Mouse (Mus musculus) liver, adult 2 months (tissue): ENCODE results near the gene Itgad.

Experiments
- CTCF ChIP-seq: fragments of 200-500 bp; IDR thresholded peaks from 2 replicates; pipeline ENCODE4 v1.5.1; 2011; ENCODE audit warnings: low read depth, low read length, control low read depth
- POLR2A ChIP-seq: fragments of 200-500 bp; IDR thresholded peaks from 2 replicates; pipeline ENCODE4 v1.6.1; 2011; ENCODE audit warnings: low read length, control low read depth; ENCODE audit not compliant: insufficient read depth; ENCODE audit errors: extremely low read depth

DNA sequence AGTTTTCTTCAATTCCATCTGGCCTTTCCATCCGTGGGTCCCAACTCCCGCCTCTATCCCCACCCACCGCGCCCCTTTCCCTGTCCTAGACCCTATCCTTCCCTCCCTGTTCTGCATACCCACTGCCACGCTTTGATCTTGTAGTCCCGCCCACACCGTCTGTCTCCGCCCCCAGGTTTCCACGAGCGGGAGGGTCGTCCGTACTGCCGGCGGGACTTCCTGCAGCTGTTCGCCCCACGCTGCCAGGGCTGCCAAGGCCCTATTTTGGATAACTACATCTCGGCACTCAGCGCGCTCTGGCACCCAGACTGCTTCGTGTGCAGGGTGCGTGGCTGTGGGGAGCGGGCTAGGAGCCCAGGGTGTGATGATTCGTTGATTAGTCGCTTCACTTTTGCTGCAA is 98.4 kb downstream of the Itgad start:
- TF ChIP-seq CTCF (no peak), POLR2A (no peak)
